Mouse (Mus musculus) adrenal gland, adult 2 months (tissue): ENCODE measurements around the gene Rcan2. TPM values are rescaled to one million over a fixed set of nuclear protein-coding genes. Genes with fewer than 3 reads are reported as not detected.

Experiments
- DNase-seq: peaks from one replicate; pipeline ENCODE4 v3.0.0; 2021
- polyA plus RNA-seq: library from polyadenylated mRNA; depleted of rRNA; stranded (reverse); fragments of >200 nt; gene quantifications from 2 replicates; pipeline ENCODE4 v1.2.3, GENCODE M21; 2012; rRNA removed
- total RNA-seq, 2 experiments: library from RNA; stranded (reverse); gene quantifications; 2 replicates each; pipeline ENCODE4 v1.2.3; 2021

The Rcan2 gene
- total and polyA plus RNA-seq, 3 experiments: 2.6 to 6.9 (median 5.2) TPM

DNA sequence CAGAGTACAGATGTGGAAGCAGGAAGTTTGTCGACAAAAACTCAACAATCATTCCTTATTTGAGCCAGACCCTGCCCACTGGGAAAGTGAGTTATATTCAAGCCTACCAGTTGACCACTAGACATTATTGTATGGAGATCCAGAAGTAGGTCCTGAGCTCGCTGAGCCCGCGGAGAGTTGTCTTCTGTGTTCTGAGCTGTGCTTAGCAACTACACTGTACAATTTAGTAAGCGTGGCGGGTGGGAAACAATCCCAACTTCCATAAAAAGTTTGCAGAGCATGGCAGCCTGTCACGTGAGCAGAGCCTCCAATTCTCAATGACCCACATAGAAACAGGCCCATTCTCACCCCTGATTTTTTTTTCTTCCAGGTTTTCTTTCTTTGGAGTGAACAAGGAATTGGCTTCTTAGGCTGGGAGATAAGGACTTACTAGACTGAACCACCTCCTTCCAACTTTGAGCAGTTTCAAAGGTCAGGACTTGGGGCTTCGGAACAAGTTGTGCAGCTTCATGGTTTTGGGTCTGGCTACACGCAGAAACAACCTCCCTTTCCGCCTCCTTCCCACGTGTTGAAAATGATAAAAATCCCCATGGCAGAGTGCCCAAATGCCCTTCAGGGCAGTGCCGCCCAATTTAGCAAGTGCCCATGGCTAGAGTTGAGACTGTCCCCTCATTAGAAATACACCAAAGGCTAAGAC lies 276.1 kb downstream of the Rcan2 start:
- DNase-seq: peak; percentile 24

DNA sequence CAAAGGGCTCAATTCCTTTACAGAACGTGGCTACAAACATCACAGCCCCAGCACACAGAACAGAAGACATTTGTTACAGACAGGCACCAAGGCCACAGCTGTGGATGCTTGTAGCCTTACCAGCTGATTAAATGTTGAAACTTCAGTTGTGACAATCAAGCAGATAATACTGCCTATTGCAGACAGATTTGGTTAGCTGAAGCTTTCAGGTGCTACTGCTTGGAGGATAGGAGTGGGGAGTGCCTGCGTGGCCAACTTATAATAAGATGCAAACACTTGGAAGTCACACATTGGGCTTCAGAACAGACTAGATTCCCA lies 276.7 kb downstream of the Rcan2 start:
- DNase-seq: no peak

DNA sequence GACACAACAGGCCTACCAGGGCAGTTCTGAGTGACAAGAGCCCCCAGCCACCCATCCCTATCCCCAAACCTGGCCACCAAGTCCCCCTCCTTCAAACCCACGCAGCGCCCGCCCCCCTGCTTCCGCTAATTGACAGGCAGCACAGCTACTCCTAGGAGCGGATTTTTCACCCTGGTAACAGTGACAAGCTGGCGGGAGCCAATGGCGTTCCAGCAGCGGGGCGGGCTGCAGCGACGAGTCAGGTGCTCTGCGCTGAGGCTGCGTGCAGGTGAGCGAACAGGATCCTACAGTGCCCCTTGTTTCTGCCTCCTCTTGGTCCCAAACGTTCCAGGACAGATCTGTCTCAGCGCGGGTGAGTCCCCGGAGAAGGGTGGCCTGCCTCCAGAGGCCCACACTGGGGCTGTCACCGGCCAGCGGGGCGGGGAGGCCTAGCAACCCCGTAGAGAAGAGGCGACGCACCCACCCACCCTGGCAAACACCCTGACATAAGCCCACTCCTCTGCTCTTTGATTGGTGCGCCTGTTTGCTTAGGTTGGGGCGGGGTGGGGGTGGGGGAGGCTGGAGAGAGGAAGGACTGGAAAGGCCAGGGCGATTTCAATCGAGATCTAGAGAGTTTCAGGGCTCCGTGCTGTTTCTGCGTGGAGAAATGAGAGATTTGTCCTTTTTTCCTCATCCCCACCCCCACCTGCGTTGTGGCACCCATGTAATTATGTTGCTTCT lies 277.6 kb downstream of the Rcan2 start, which contains the start of gene Enpp5:
Gene Enpp5, plus strand, starts transcription at position 183 of the 720 bp plus-strand sequence.
- DNase-seq: peak; percentile 91

DNA sequence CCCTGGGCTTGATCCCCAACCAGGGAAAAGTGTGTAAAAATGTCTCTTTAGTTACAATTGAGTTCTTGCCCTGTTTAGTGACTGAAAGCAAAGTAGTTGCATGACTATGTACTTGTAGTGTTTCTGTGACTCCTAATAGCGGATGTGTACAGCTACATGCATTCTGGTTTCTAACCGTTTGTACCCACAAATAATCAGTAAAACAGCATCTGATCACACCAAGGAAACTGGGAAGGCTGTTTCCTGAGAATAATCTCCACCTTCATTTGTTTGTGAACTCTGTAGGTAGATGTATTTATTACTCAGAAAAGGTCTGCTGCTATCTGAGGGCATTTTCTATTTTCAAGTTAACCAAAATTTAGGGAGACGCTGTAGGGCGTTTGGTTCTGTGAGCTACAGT lies 282.0 kb downstream of the Rcan2 start:
- DNase-seq: no peak

DNA sequence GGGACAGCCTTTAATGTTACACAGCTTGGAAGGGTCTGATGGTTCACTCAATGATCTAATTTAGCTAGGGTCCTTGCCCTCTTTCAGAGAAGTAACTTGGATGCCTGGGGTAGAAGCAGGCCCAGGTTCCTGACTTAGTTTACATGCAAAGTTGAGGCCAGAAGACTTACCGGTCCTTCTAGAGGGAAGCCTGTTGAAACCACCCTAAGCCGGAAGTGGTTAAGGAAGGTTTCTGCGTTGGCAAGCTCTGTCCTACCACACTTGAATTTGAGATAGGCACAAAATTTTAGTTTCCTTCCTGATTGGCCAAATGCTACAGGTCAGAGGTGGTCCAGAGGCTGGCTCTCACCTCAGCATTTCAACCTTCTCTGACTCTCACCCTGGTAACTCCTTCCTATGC lies 287.1 kb downstream of the Rcan2 start:
- DNase-seq: no peak

Other genes starting within 250 kb of the Rcan2 start
- gene Pla2g7, start 233.3 kb upstream of the Rcan2 start, total RNA-seq: 10 to 100 TPM; 16.7 to 20.8 TPM
- 3.2 and 3.6 TPM in 2 replicates for gene Pla2g7, start 233.3 kb upstream of the Rcan2 start, polyA plus RNA-seq
- gene Tdrd6, start 171.1 kb upstream of the Rcan2 start, total RNA-seq: not detected
- gene Tdrd6, start 171.1 kb upstream of the Rcan2 start, polyA plus RNA-seq: not detected in 2 replicates
- gene Slc25a27, start 134.1 kb upstream of the Rcan2 start, total RNA-seq: 1 to 10 TPM; 2.1 to 2.2 TPM
- gene Slc25a27, start 134.1 kb upstream of the Rcan2 start, polyA plus RNA-seq: 2.1 and 3.8 TPM in 2 replicates
- gene Cyp39a1, start 133.9 kb upstream of the Rcan2 start, total RNA-seq: 1 to 10 TPM; 2.0 to 2.2 TPM
- gene Cyp39a1, start 133.9 kb upstream of the Rcan2 start, polyA plus RNA-seq: 0.26 and 0.27 TPM in 2 replicates